Mouse (Mus musculus) heart, postnatal 0 days (tissue): ENCODE results near the gene Proser1.

ENCODE experiments used
- CTCF ChIP-seq: IDR thresholded peaks from 2 replicates; pipeline ENCODE4 v1.5.1; 2016; ENCODE audit warnings: antibody characterized with exemption, control low read depth, low read depth
- EP300 ChIP-seq: IDR thresholded peaks from 2 replicates; pipeline ENCODE4 v1.6.1; 2016; ENCODE audit warnings: antibody characterized with exemption, low read depth

DNA sequence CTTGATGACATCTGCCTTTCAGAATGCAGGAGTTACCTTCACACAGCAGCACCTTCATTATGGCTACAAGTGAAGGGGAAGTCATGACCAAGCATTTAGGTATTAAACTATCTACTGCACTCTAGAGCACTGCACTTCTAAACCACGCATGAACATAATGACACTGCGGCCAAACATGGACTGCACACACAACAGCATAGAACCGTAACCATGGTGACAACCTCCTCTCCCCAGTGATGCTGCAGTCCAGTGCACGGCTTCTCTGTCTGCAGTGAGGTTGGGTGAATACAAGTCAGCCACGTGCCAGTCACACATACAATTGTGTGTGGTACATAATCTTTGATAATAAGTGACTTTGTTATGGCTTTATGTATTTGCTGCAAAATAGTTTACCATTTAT lies 17.9 kb upstream of the Proser1 start:
- TF ChIP-seq CTCF: no peak
- no peak for TF ChIP-seq EP300
